Mouse (Mus musculus) embryonic facial prominence, embryonic 10.5 days (tissue): ENCODE results near the gene Sly. TPM values are rescaled to one million over a fixed set of nuclear protein-coding genes. Genes with fewer than 3 reads are reported as not detected.
"Not testable (repeated sequence)": the region's sequence is repeated elsewhere in the genome, so short reads cannot be mapped to it uniquely, and the experiment has no call there.

Source experiments
- DNase-seq: peaks from one replicate; pipeline ENCODE4 v3.0.0-alpha.2; 2017; ENCODE audit warnings: low spot score
- H3K27ac ChIP-seq: fragments of 300-500 bp; sonication (generic); replicated peaks from 2 replicates; pipeline ENCODE4 v1.5.1; 2016; ENCODE audit warnings: mild to moderate bottlenecking
- H3K27me3 ChIP-seq: fragments of 300-500 bp; sonication (generic); replicated peaks from 2 replicates; pipeline ENCODE4 v1.6.1; 2016; ENCODE audit warnings: low read depth, mild to moderate bottlenecking; ENCODE audit not compliant: poor library complexity, severe bottlenecking
- H3K36me3 ChIP-seq: fragments of 300-500 bp; sonication (generic); replicated peaks from 2 replicates; pipeline ENCODE4 v1.6.1; 2016; ENCODE audit warnings: mild to moderate bottlenecking, moderate library complexity
- H3K4me1 ChIP-seq: fragments of 300-500 bp; sonication (generic); 2 replicates; pipeline ENCODE4 v1.6.1; 2016
- H3K4me3 ChIP-seq: fragments of 300-500 bp; sonication (generic); 2 replicates; pipeline ENCODE4 v1.5.1; 2016; ENCODE audit warnings: mild to moderate bottlenecking, moderate library complexity
- H3K9me3 ChIP-seq: fragments of 300-500 bp; sonication (generic); 2 replicates; pipeline ENCODE4 v1.6.1; 2016; ENCODE audit warnings: mild to moderate bottlenecking
- WGBS: fragments of 180-500 bp; shearing (Covaris S2); methylation state at CpG from one replicate; pipeline ENCODE4 v1.1.7; 2016; 5-methylcytosine and 5-hydroxymethylcytosine counted together
- polyA plus RNA-seq: library from polyadenylated mRNA; unstranded; fragments of >200 nt; fragmentation: Nextera tagmentation; extraction: Ambion mirVana; gene quantifications from 2 replicates; pipeline ENCODE4 v1.2.1, GENCODE M21; 2016

Gene Sly
- polyA plus RNA-seq, result not detected in 2 replicates

DNA sequence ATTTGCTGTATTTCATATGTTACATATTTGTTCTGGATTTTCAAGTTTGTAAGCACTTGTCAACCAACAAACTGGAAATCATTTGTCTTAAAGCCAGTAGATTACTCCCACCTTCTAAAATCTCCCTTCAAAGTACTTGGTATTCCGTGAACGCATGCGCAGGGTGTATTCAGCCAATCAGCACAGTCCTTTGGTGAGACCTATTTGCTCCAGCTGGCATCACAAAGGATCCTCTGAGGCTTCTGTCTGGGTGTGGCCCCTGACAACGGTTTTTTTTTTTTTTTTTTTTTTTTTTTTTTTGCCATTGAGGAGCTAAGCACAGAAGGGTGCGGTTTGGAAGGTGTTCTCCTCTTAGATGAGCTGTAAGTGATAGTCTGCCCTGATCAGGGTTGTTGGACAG is at the start of gene Sly:
Gene Sly, plus strand, starts transcription at position 301 of the 400 bp plus-strand sequence.
- H3K4me1 ChIP-seq, DNase-seq, H3K27ac ChIP-seq, H3K36me3 ChIP-seq, H3K27me3 ChIP-seq, H3K4me3 ChIP-seq, H3K9me3 ChIP-seq: not testable (repeated sequence)
- WGBS, result no CpG with 5 or more reads among the region's 5 CpGs
